Mouse (Mus musculus) MEL (cell line): ENCODE results near the gene Rhbdl1.
A peak's percentile ranks its signal among the peaks of the same experiment; 100 is the strongest.

Experiments used
- CHD2 ChIP-seq: IDR thresholded peaks from 2 replicates; pipeline ENCODE4 v1.6.1; 2011; ENCODE audit warnings: low read length, improper control_type of control experiment
- CTCF ChIP-seq, 3 experiments: IDR thresholded peaks in 2 of 3; conservative IDR thresholded peaks in 1 of 3; 2 replicates each; pipeline ENCODE4 v1.5.1; 2011 to 2012; ENCODE audit warnings: low read length in 3 of 3, low read depth in 2 of 3, mild to moderate bottlenecking in 2 of 3, improper control_type of control experiment in 1 of 3, inconsistent platforms in 1 of 3, mixed read lengths in 1 of 3, moderate library complexity in 1 of 3; ENCODE audit not compliant: control insufficient read depth in 1 of 3, insufficient read depth in 1 of 3, poor library complexity in 1 of 3, severe bottlenecking in 1 of 3
- ELF1 ChIP-seq: IDR thresholded peaks from 2 replicates; pipeline ENCODE4 v1.6.1; 2014; ENCODE audit warnings: low read depth, mild to moderate bottlenecking, inconsistent platforms, low read length, improper control_type of control experiment, moderate library complexity
- MAZ ChIP-seq: IDR thresholded peaks from 2 replicates; pipeline ENCODE4 v1.6.1; 2012; ENCODE audit warnings: low read depth, mild to moderate bottlenecking, inconsistent platforms, low read length, improper control_type of control experiment
- NRF1 ChIP-seq: IDR thresholded peaks from 2 replicates; pipeline ENCODE4 v1.6.1; 2014; ENCODE audit warnings: low read depth, mild to moderate bottlenecking, inconsistent platforms, low read length, improper control_type of control experiment, moderate library complexity; ENCODE audit not compliant: poor library complexity, insufficient read depth, severe bottlenecking
- POLR2A ChIP-seq, 2 experiments: IDR thresholded peaks; 2 replicates each; pipeline ENCODE4 v1.6.1; 2011 to 2012; ENCODE audit warnings: low read length in 2 of 2, mild to moderate bottlenecking in 2 of 2, control low read depth in 1 of 2, improper control_type of control experiment in 1 of 2, low read depth in 1 of 2, moderate library complexity in 1 of 2; ENCODE audit not compliant: control insufficient read depth in 1 of 2, insufficient read depth in 1 of 2, poor library complexity in 1 of 2
- SIN3A ChIP-seq: IDR thresholded peaks from 2 replicates; pipeline ENCODE4 v1.6.1; 2012; ENCODE audit warnings: low read length, improper control_type of control experiment, inconsistent platforms

GRCm38 (mm10) chr17:25823452-25823851, 13.6 kb downstream of the Rhbdl1 start, which contains the start of gene Wdr24:
- TF ChIP-seq POLR2A (IDR thresholded peaks at IDR 0.05; ENCODE audit: control insufficient read depth in 1 of 2, insufficient read depth in 1 of 2, low read depth in 1 of 2, low read length in 2 of 2, poor library complexity in 1 of 2): peak in 1 of 2 experiments; percentile 93; a peak in 2 of 4 replicates
- TF ChIP-seq CTCF (IDR thresholded peaks at IDR 0.05 in 2 of 3, conservative IDR thresholded peaks at IDR 0.05 in 1 of 3; ENCODE audit: control insufficient read depth in 1 of 3, insufficient read depth in 1 of 3, low read depth in 2 of 3, low read length in 3 of 3, poor library complexity in 1 of 3, severe bottlenecking in 1 of 3): no peak
- TF ChIP-seq NRF1: no peak
- TF ChIP-seq ELF1: peak; percentile 88
- TF ChIP-seq MAZ: peak; percentile 27; the same call in 1 of the 2 replicates
- TF ChIP-seq SIN3A: peak; percentile 89
- no peak for TF ChIP-seq CHD2
